Mouse (Mus musculus) adrenal gland, adult 10 weeks (tissue): ENCODE results near the gene Gm13694. TPM values are rescaled to one million over a fixed set of nuclear protein-coding genes. Genes with fewer than 3 reads are reported as not detected.

Experiments used
- polyA plus RNA-seq: library from polyadenylated mRNA; stranded (reverse); fragments of 350-450 nt; fragmentation: Illumina TruSeq; extraction: RNeasy Lipid Tissue Mini Kit (QIAGEN cat#74804); gene quantifications from one replicate; pipeline ENCODE4 v1.2.3, GENCODE M21; 2014; ENCODE audit warnings: low read depth, low replicate concordance

Gene Gm13694
- not detected for polyA plus RNA-seq

DNA sequence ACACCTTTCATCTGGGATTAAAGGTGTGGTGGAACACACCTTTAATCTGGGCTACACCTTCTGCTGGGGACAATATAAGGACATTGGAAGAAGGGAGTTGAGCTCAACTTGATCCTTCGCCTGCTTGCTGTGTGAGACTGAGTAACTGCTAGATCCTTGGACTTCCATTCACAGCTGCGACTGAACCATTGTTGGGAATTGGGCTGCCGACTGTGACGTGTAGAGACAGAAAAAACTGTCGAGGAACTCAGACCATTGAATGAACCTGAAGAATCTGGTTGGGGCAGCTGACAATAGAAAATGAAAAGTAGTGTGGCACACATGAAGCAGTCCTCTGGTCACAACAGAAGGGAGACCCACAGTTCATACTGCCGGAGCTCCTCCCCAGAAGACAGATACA, at the start of gene Gm13694:
Gene Gm13694 (plus strand): TSS at position 301 of the 400 bp plus-strand sequence.

DNA sequence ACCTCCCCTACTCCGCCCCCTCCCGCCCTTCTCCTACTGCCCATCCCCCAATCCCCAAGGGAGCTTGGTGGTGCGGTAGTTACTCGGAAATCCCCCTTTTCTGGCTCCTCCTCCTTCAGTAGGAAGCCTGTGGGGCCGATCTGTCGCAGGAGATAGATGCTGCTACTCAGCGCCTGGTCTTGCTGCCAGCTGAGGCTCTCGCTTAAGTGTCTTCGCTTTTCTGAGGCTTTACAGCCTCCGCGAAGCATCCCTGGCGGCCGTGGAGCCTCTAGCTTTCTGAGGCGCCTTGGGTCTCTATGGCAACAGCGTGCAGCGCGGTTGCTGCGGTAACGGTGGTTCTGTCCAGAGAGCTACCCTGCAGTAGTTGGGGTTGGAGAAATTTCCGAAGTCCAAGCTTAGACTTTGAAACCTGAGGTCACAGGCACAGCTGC, 37.8 kb upstream of the Gm13694 start, which contains the start of gene Zswim2:
Gene Zswim2 (minus strand): TSS at position 298 of the 431 bp plus-strand sequence.

GRCm38 (mm10) chr2:83955393-83955792, 23.3 kb upstream of the Gm13694 start, which contains the start of gene Gm13698:
Gm13698 (plus strand) TSS chr2:83955693.

DNA sequence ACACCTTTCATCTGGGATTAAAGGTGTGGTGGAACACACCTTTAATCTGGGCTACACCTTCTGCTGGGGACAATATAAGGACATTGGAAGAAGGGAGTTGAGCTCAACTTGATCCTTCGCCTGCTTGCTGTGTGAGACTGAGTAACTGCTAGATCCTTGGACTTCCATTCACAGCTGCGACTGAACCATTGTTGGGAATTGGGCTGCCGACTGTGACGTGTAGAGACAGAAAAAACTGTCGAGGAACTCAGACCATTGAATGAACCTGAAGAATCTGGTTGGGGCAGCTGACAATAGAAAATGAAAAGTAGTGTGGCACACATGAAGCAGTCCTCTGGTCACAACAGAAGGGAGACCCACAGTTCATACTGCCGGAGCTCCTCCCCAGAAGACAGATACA, 17.5 kb upstream of the Gm13694 start, which contains the start of gene Gm13693:
Gene Gm13693 (plus strand): TSS at position 301 of the 400 bp plus-strand sequence.

GRCm38 (mm10) chr2:83967013-83967412, 11.7 kb upstream of the Gm13694 start, which contains the start of gene Gm13695:
Gm13695 (plus strand) TSS chr2:83967313.

DNA sequence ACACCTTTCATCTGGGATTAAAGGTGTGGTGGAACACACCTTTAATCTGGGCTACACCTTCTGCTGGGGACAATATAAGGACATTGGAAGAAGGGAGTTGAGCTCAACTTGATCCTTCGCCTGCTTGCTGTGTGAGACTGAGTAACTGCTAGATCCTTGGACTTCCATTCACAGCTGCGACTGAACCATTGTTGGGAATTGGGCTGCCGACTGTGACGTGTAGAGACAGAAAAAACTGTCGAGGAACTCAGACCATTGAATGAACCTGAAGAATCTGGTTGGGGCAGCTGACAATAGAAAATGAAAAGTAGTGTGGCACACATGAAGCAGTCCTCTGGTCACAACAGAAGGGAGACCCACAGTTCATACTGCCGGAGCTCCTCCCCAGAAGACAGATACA, 5.9 kb upstream of the Gm13694 start, which contains the start of gene Gm13696:
Gene Gm13696 (plus strand): TSS at position 301 of the 400 bp plus-strand sequence.

GRCm38 (mm10) chr2:83984443-83984842, 5.7 kb downstream of the Gm13694 start, which contains the start of gene Gm13697:
Gm13697 (plus strand) TSS chr2:83984743.

GRCm38 (mm10) chr2:83990253-83990652, 11.5 kb downstream of the Gm13694 start, which contains the start of gene Gm13691:
Gm13691 (plus strand) TSS chr2:83990553.

Other genes starting within 250 kb of the Gm13694 start
- gene Fam171b, start 166.3 kb upstream of the Gm13694 start, polyA plus RNA-seq = 17.6 TPM
- not detected for gene Zswim2, start 37.7 kb upstream of the Gm13694 start, polyA plus RNA-seq
- not detected for gene Gm13698, start 23.2 kb upstream of the Gm13694 start, polyA plus RNA-seq
- not detected for gene Gm13693, start 17.4 kb upstream of the Gm13694 start, polyA plus RNA-seq
- gene Gm13695, start 11.6 kb upstream of the Gm13694 start, polyA plus RNA-seq = not detected
- not detected for gene Gm13696, start 5.8 kb upstream of the Gm13694 start, polyA plus RNA-seq
- not detected for gene Gm13697, start 5.8 kb downstream of the Gm13694 start, polyA plus RNA-seq
- not detected for gene Gm13691, start 11.6 kb downstream of the Gm13694 start, polyA plus RNA-seq